Mouse (Mus musculus): ENCODE results near the gene Nlrp10.

The Nlrp10 gene

DNA sequence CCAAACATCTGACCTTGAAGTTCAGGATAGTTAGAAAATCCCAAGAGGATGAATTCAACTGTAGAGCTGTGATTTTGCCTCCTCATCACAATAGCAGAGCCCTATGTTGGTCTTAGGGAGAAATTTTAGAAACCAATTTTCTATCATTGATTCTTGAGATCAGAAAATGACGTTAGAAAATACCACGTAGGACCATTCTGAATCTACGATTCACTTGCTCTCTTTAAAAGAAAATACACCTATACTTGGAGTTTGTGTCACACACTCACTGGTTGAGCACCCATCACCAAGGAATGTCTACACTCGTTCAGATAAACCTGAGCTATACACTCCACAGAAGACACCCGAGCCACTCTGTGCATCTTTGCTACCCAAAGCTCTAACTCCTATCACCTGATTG lies 35.7 kb downstream of the Nlrp10 start, which contains the start of gene Olfr519:
Gene Olfr519 (minus strand): TSS at position 101 of the 400 bp plus-strand sequence.
- no peak for ATAC-seq (ENCODE audit: low TSS enrichment)

- no peak for ATAC-seq (ENCODE audit: low TSS enrichment)
These were observed 45.1 kb downstream of the Nlrp10 start, which contains the start of gene Olfr518 for GRCm38 (mm10) chr7:108884906-108885305. Gene Olfr518 (minus strand): TSS chr7:108885006.

GRCm38 (mm10) chr7:108872279-108872678 lies 57.7 kb downstream of the Nlrp10 start, which contains the start of gene Olfr517:
Gene Olfr517 (minus strand): TSS chr7:108872379.
- no peak for ATAC-seq (ENCODE audit: low TSS enrichment)
